42 mouse cellular contexts compared by ENCODE assay signal in genomic region chr9:85336046-85336445, GRCm38 (mm10). TPM values are rescaled to one million over a fixed set of nuclear protein-coding genes. Genes with fewer than 3 reads are reported as not detected.
"Had no signal": no experiment of that assay in that cellular context is flagged by ENCODE, and none has a peak within 500 bp of the region (broad histone marks: within the 10 kb centered on the region; RNA-seq: fewer than 3 reads in every experiment).

No protein-coding gene starts in this region.

- H3K4me1 ChIP-seq: heart, embryonic 12.5 days; hindbrain, embryonic 13.5 days; hindbrain, embryonic 15.5 days; kidney, embryonic 15.5 days; limb, embryonic 13.5 days; limb, embryonic 15.5 days had no signal

- H3K36me3 ChIP-seq: heart, embryonic 10.5 days; heart, embryonic 12.5 days; hindbrain, embryonic 13.5 days; hindbrain, embryonic 15.5 days; kidney, embryonic 15.5 days; limb, embryonic 13.5 days; limb, embryonic 15.5 days had no signal

- H3K9me3 ChIP-seq: heart, embryonic 10.5 days; heart, embryonic 12.5 days; hindbrain, embryonic 13.5 days; hindbrain, embryonic 15.5 days; kidney, embryonic 15.5 days; limb, embryonic 13.5 days; limb, embryonic 15.5 days had no signal

- H3K9ac ChIP-seq: forebrain, postnatal 0 days; heart, embryonic 12.5 days; hindbrain, embryonic 13.5 days; hindbrain, embryonic 15.5 days; kidney, embryonic 15.5 days; limb, embryonic 13.5 days; limb, embryonic 15.5 days had no signal

- DNase-seq: forebrain, postnatal 0 days; gastrocnemius, postnatal 14 days; gastrocnemius, postnatal 36 days; heart, adult 18-20 months; heart, postnatal 10 days; kidney, adult 11 months; kidney, adult 2 months; kidney, adult 9 months; kidney, postnatal 14 days; kidney, postnatal 36 days; layer of hippocampus, adult 9-11 months; layer of hippocampus, postnatal 36 days; left cerebral cortex, postnatal 4 days had no signal

- H3K27me3 ChIP-seq: heart, embryonic 12.5 days; hindbrain, embryonic 13.5 days; hindbrain, embryonic 15.5 days; kidney, embryonic 15.5 days; limb, embryonic 13.5 days; limb, embryonic 15.5 days had no signal

- H3K4me3 ChIP-seq: heart, embryonic 10.5 days; heart, embryonic 12.5 days; hindbrain, embryonic 13.5 days; hindbrain, embryonic 15.5 days; kidney, embryonic 15.5 days; limb, embryonic 13.5 days; limb, embryonic 15.5 days had no signal

- H3K27ac ChIP-seq: heart, embryonic 10.5 days; hindbrain, embryonic 13.5 days; hindbrain, embryonic 15.5 days; hindbrain, postnatal 0 days; kidney, embryonic 15.5 days; kidney, postnatal 0 days; limb, embryonic 13.5 days; limb, embryonic 15.5 days had no signal

- H3K4me2 ChIP-seq: heart, embryonic 12.5 days; hindbrain, embryonic 13.5 days; hindbrain, embryonic 15.5 days; kidney, embryonic 15.5 days; limb, embryonic 13.5 days; limb, embryonic 15.5 days had no signal

- ATAC-seq: forebrain, postnatal 0 days; hindbrain, postnatal 0 days; intestine, embryonic 16.5 days had no signal

RNA-seq across cellular contexts. Expression of gene Gm11114, which starts 23.5 kb away (rescaled TPM):
- total RNA-seq: forebrain, postnatal 0 days; gastrocnemius, adult 18-20 months; gastrocnemius, adult 8-10 months; gastrocnemius, postnatal 14 days; gastrocnemius, postnatal 36 days; heart, adult 18-20 months; heart, adult 8-10 months; heart, postnatal 10 days; heart, postnatal 25 days; hematopoietic stem cell, adult 5-6 weeks; hindbrain, postnatal 0 days; layer of hippocampus, adult 18-20 months; layer of hippocampus, adult 8-10 months; layer of hippocampus, postnatal 14 days; layer of hippocampus, postnatal 36 days; left cerebral cortex, adult 18-20 months; left cerebral cortex, adult 8-10 months; left cerebral cortex, postnatal 10 days; left cerebral cortex, postnatal 25 days; left cerebral cortex, postnatal 4 days had no signal
- polyA plus RNA-seq: forebrain, postnatal 0 days; gonadal fat pad, adult 2 months; heart, embryonic 10.5 days; heart, embryonic 12.5 days; heart, embryonic 14.5 days; heart, embryonic 16.5 days; hindbrain, embryonic 11.5 days; hindbrain, embryonic 13.5 days; hindbrain, embryonic 15.5 days; hindbrain, postnatal 0 days; intestine, embryonic 14.5 days; intestine, embryonic 16.5 days; kidney, adult 2 months; kidney, embryonic 15.5 days; kidney, postnatal 0 days; large intestine, adult 2 months; limb, embryonic 11.5 days; limb, embryonic 13.5 days; limb, embryonic 15.5 days had no signal
